Mouse (Mus musculus) embryo, embryonic 9.5 days (tissue): Measurements from ENCODE around the gene Xbp1.

ENCODE experiments used
- DNase-seq: peaks from one replicate; pipeline ENCODE4 v3.0.0-alpha.2; 2017; ENCODE audit errors: extremely low spot score

Xbp1 gene

GRCm38 (mm10) chr11:5571856-5572255 lies 51.4 kb downstream of the Xbp1 start:
- DNase-seq, result no peak

- no peak for DNase-seq
Measured at GRCm38 (mm10) chr11:5573821-5574220, 53.4 kb downstream of the Xbp1 start.

- no peak for DNase-seq
Measured at GRCm38 (mm10) chr11:5575046-5575445, 54.6 kb downstream of the Xbp1 start.
